Mouse (Mus musculus): Measurements from ENCODE around the gene Rel. TPM values are rescaled to one million over a fixed set of nuclear protein-coding genes. Genes with fewer than 3 reads are reported as not detected.

The Rel gene
- polyA plus RNA-seq, 1 experiment from 2014 or later, result 0.39 TPM

- H3K4me1 ChIP-seq (ENCODE audit: control insufficient read depth, insufficient read depth, low read length), result no peaks in the 10 kb centered on the region
- no peak overlapping the region for H3K4me2 ChIP-seq (ENCODE audit: low read length)
- H3K4me3 ChIP-seq (ENCODE audit: low read depth, low read length), result no peak overlapping the region
- H3K27me3 ChIP-seq (ENCODE audit: control insufficient read depth, insufficient read depth, low read depth, low read length), result no peaks in the 10 kb centered on the region
- H3K9ac ChIP-seq (ENCODE audit: low read depth, low read length), result no peak overlapping the region
- H3K9me3 ChIP-seq (replicated peaks; ENCODE audit: control insufficient read depth, low read length, poor library complexity, severe bottlenecking), result no peaks in the 10 kb centered on the region
- no peak overlapping the region for H3K27ac ChIP-seq (ENCODE audit: low read length)
- no peak for ATAC-seq
- WGBS, result 93% methylated on average over 6 of the region's 6 CpGs
- peaks cover 11% of the 10 kb centered on the region; the same call in 1 of the 2 replicates for H3K36me3 ChIP-seq (ENCODE audit: control insufficient read depth, insufficient read depth, low read length)
Observed at GRCm38 (mm10) chr11:23734749-23735286, 36.0 kb downstream of the Rel start.

- Histone ChIP-seq H3K9ac (ENCODE audit: low read depth, low read length) (no peak overlapping the region), H3K27ac (ENCODE audit: low read length) (no peak overlapping the region), H3K36me3 (ENCODE audit: control insufficient read depth, insufficient read depth, low read length) (peaks cover 14% of the 10 kb centered on the region; the same call in 1 of the 2 replicates), H3K4me1 (ENCODE audit: control insufficient read depth, insufficient read depth, low read length) (no peaks in the 10 kb centered on the region), H3K4me2 (ENCODE audit: low read length) (no peak overlapping the region), H3K27me3 (ENCODE audit: control insufficient read depth, insufficient read depth, low read depth, low read length) (no peaks in the 10 kb centered on the region), H3K4me3 (ENCODE audit: low read depth, low read length) (no peak overlapping the region), H3K9me3 (replicated peaks; ENCODE audit: control insufficient read depth, low read length, poor library complexity, severe bottlenecking) (no peaks in the 10 kb centered on the region)
- 96% methylated on average over 1 of the region's 1 CpGs for WGBS
- ATAC-seq, result no peak
Observed at GRCm38 (mm10) chr11:23732840-23733239, 37.9 kb downstream of the Rel start.

GRCm38 (mm10) chr11:23730120-23730519 lies 40.6 kb downstream of the Rel start:
- ATAC-seq, result no peak
- Histone ChIP-seq H3K9me3 (replicated peaks; ENCODE audit: control insufficient read depth, low read length, poor library complexity, severe bottlenecking) (no peaks in the 10 kb centered on the region), H3K9ac (ENCODE audit: low read depth, low read length) (no peak overlapping the region), H3K4me1 (ENCODE audit: control insufficient read depth, insufficient read depth, low read length) (no peaks in the 10 kb centered on the region), H3K27me3 (ENCODE audit: control insufficient read depth, insufficient read depth, low read depth, low read length) (no peaks in the 10 kb centered on the region), H3K27ac (ENCODE audit: low read length) (no peak overlapping the region), H3K4me2 (ENCODE audit: low read length) (no peak overlapping the region), H3K36me3 (ENCODE audit: control insufficient read depth, insufficient read depth, low read length) (peaks cover 26% of the 10 kb centered on the region), H3K4me3 (ENCODE audit: low read depth, low read length) (no peak overlapping the region)
- WGBS, result 94% methylated on average over 4 of the region's 4 CpGs

GRCm38 (mm10) chr11:23728186-23728585 lies 42.6 kb downstream of the Rel start:
- Histone ChIP-seq H3K9ac (ENCODE audit: low read depth, low read length) (no peak overlapping the region), H3K27ac (ENCODE audit: low read length) (no peak overlapping the region), H3K36me3 (ENCODE audit: control insufficient read depth, insufficient read depth, low read length) (peaks cover 20% of the 10 kb centered on the region)

GRCm38 (mm10) chr11:23726441-23726840 lies 44.3 kb downstream of the Rel start:
- Histone ChIP-seq H3K9me3 (replicated peaks; ENCODE audit: control insufficient read depth, low read length, poor library complexity, severe bottlenecking) (no peaks in the 10 kb centered on the region), H3K27me3 (ENCODE audit: control insufficient read depth, insufficient read depth, low read depth, low read length) (no peaks in the 10 kb centered on the region), H3K36me3 (ENCODE audit: control insufficient read depth, insufficient read depth, low read length) (peaks cover 19% of the 10 kb centered on the region), H3K4me1 (ENCODE audit: control insufficient read depth, insufficient read depth, low read length) (no peaks in the 10 kb centered on the region), H3K9ac (ENCODE audit: low read depth, low read length) (no peak overlapping the region), H3K4me2 (ENCODE audit: low read length) (no peak overlapping the region), H3K4me3 (ENCODE audit: low read depth, low read length) (no peak overlapping the region), H3K27ac (ENCODE audit: low read length) (no peak overlapping the region)
- ATAC-seq, result no peak
- 96% methylated on average over 2 of the region's 2 CpGs for WGBS

More at GRCm38 (mm10) chr11:23728186-23728585, 42.6 kb downstream of the Rel start:
- H3K4me3 ChIP-seq (ENCODE audit: low read depth, low read length), result no peak overlapping the region
- no peaks in the 10 kb centered on the region for H3K27me3 ChIP-seq (ENCODE audit: control insufficient read depth, insufficient read depth, low read depth, low read length)
- no peak overlapping the region for H3K4me2 ChIP-seq (ENCODE audit: low read length)
- no peak for ATAC-seq
- no peaks in the 10 kb centered on the region for H3K4me1 ChIP-seq (ENCODE audit: control insufficient read depth, insufficient read depth, low read length)
- H3K9me3 ChIP-seq (replicated peaks; ENCODE audit: control insufficient read depth, low read length, poor library complexity, severe bottlenecking), result no peaks in the 10 kb centered on the region
- 95% methylated on average over 2 of the region's 2 CpGs for whole genome bisulfite sequencing

- Histone ChIP-seq H3K9me3 (replicated peaks; ENCODE audit: control insufficient read depth, low read length, poor library complexity, severe bottlenecking) (no peaks in the 10 kb centered on the region), H3K4me3 (ENCODE audit: low read depth, low read length) (no peak overlapping the region), H3K27ac (ENCODE audit: low read length) (no peak overlapping the region), H3K4me1 (ENCODE audit: control insufficient read depth, insufficient read depth, low read length) (no peaks in the 10 kb centered on the region), H3K36me3 (ENCODE audit: control insufficient read depth, insufficient read depth, low read length) (peaks cover 18% of the 10 kb centered on the region), H3K9ac (ENCODE audit: low read depth, low read length) (no peak overlapping the region), H3K27me3 (ENCODE audit: control insufficient read depth, insufficient read depth, low read depth, low read length) (no peaks in the 10 kb centered on the region), H3K4me2 (ENCODE audit: low read length) (no peak overlapping the region)
- no peak for ATAC-seq
- 96% methylated on average over 2 of the region's 2 CpGs for WGBS
Observed at GRCm38 (mm10) chr11:23725850-23726249, 44.9 kb downstream of the Rel start.

- Histone ChIP-seq H3K4me2 (ENCODE audit: low read length) (no peak overlapping the region), H3K9me3 (replicated peaks; ENCODE audit: control insufficient read depth, low read length, poor library complexity, severe bottlenecking) (no peaks in the 10 kb centered on the region), H3K9ac (ENCODE audit: low read depth, low read length) (no peak overlapping the region), H3K4me3 (ENCODE audit: low read depth, low read length) (no peak overlapping the region), H3K36me3 (ENCODE audit: control insufficient read depth, insufficient read depth, low read length) (peaks cover 23% of the 10 kb centered on the region), H3K27ac (ENCODE audit: low read length) (no peak overlapping the region), H3K27me3 (ENCODE audit: control insufficient read depth, insufficient read depth, low read depth, low read length) (no peaks in the 10 kb centered on the region), H3K4me1 (ENCODE audit: control insufficient read depth, insufficient read depth, low read length) (no peaks in the 10 kb centered on the region)
- WGBS, result 21% methylated on average over 2 of the region's 2 CpGs
- peak; percentile 36; the same call in 1 of the 2 replicates for ATAC-seq
Observed at GRCm38 (mm10) chr11:23722326-23722725, 48.4 kb downstream of the Rel start.

- no peak overlapping the region for H3K9ac ChIP-seq (ENCODE audit: low read depth, low read length)
- ATAC-seq, result no peak
- no peak overlapping the region for H3K4me2 ChIP-seq (ENCODE audit: low read length)
- H3K27me3 ChIP-seq (ENCODE audit: control insufficient read depth, insufficient read depth, low read depth, low read length), result no peaks in the 10 kb centered on the region
- H3K27ac ChIP-seq (ENCODE audit: low read length), result no peak overlapping the region
- no peak overlapping the region for H3K4me3 ChIP-seq (ENCODE audit: low read depth, low read length)
- peaks cover 20% of the 10 kb centered on the region for H3K36me3 ChIP-seq (ENCODE audit: control insufficient read depth, insufficient read depth, low read length)
- H3K9me3 ChIP-seq (replicated peaks; ENCODE audit: control insufficient read depth, low read length, poor library complexity, severe bottlenecking), result no peaks in the 10 kb centered on the region
- H3K4me1 ChIP-seq (ENCODE audit: control insufficient read depth, insufficient read depth, low read length), result no peaks in the 10 kb centered on the region
- WGBS, result 84% methylated on average over 3 of the region's 3 CpGs
Observed at GRCm38 (mm10) chr11:23719825-23720224, 50.9 kb downstream of the Rel start.

- H3K27ac ChIP-seq (ENCODE audit: low read length), result no peak overlapping the region
- H3K4me2 ChIP-seq (ENCODE audit: low read length), result no peak overlapping the region
- no peaks in the 10 kb centered on the region for H3K27me3 ChIP-seq (ENCODE audit: control insufficient read depth, insufficient read depth, low read depth, low read length)
- no peak overlapping the region for H3K4me3 ChIP-seq (ENCODE audit: low read depth, low read length)
- H3K4me1 ChIP-seq (ENCODE audit: control insufficient read depth, insufficient read depth, low read length), result no peaks in the 10 kb centered on the region
- WGBS, result 100% methylated on average over 2 of the region's 2 CpGs
- no peaks in the 10 kb centered on the region for H3K9me3 ChIP-seq (replicated peaks; ENCODE audit: control insufficient read depth, low read length, poor library complexity, severe bottlenecking)
- H3K36me3 ChIP-seq (ENCODE audit: control insufficient read depth, insufficient read depth, low read length), result peaks cover 21% of the 10 kb centered on the region
- ATAC-seq, result no peak
- H3K9ac ChIP-seq (ENCODE audit: low read depth, low read length), result no peak overlapping the region
Observed at GRCm38 (mm10) chr11:23718856-23719255, 51.9 kb downstream of the Rel start.

All from midbrain, embryonic 16.5 days (tissue).